Mouse (Mus musculus): ENCODE measurements at regions not wholly inside any gene's neighbourhood (a gene's known extent, or its start where the extent isn't known, plus 50 kb on each side); places are given as distances from the start of the nearest gene placed in this dataset.

- TF ChIP-seq CTCF (IDR thresholded peaks at IDR 0.05; ENCODE audit: extremely low read depth, insufficient read depth, low read length) (no peak), POLR2A (IDR thresholded peaks at IDR 0.05; ENCODE audit: extremely low read depth, insufficient read depth, low read length) (no peak)
Observed at GRCm38 (mm10) chr14:76812155-76812875, 224.3 kb upstream of the Ccdc122 start.
